Mouse (Mus musculus) stomach, postnatal 0 days (tissue): ENCODE measurements around the gene Itga2.

ENCODE experiments used
- CTCF ChIP-seq: IDR thresholded peaks from 2 replicates; pipeline ENCODE4 v1.5.1; 2016; ENCODE audit warnings: antibody characterized with exemption, low read depth, mild to moderate bottlenecking, moderate library complexity
- EP300 ChIP-seq: optimal IDR thresholded peaks from 2 replicates; pipeline ENCODE3; 2016; ENCODE audit warnings: antibody characterized with exemption

GRCm38 (mm10) chr13:114885171-114885570 is 46.7 kb downstream of the Itga2 start:
- TF ChIP-seq CTCF (no peak), EP300 (no peak)
